Mouse (Mus musculus) embryonic fibroblast, embryonic 13.5 days (primary cell): ENCODE results near the gene Ildr2. TPM values are rescaled to one million over a fixed set of nuclear protein-coding genes. Genes with fewer than 3 reads are reported as not detected.

ENCODE experiments used
- H3K27ac ChIP-seq: 2 replicates; pipeline ENCODE4 v1.5.1; 2012; ENCODE audit warnings: low read length, control low read depth, inconsistent platforms; ENCODE audit not compliant: insufficient read depth
- H3K4me1 ChIP-seq: 2 replicates; pipeline ENCODE4 v1.6.1; 2011; ENCODE audit warnings: low read length; ENCODE audit not compliant: control insufficient read depth, insufficient read depth
- H3K4me3 ChIP-seq: 2 replicates; pipeline ENCODE4 v1.5.1; 2011; ENCODE audit warnings: mild to moderate bottlenecking, control low read depth, low read length; ENCODE audit not compliant: insufficient read depth
- CTCF ChIP-seq: IDR thresholded peaks from 2 replicates; pipeline ENCODE4 v1.5.1; 2011; ENCODE audit warnings: mild to moderate bottlenecking, control low read depth, low read length, moderate library complexity, borderline replicate concordance; ENCODE audit not compliant: insufficient read depth
- POLR2A ChIP-seq: IDR thresholded peaks from 2 replicates; pipeline ENCODE4 v1.6.1; 2011; ENCODE audit warnings: low read depth, mild to moderate bottlenecking, control low read depth, low read length, moderate library complexity
- polyA plus RNA-seq: library from polyadenylated mRNA; stranded (reverse); fragments of >200 nt; gene quantifications from 2 replicates; pipeline ENCODE4 v1.2.4, GENCODE M21; 2011; ENCODE audit warnings: low read depth; ENCODE audit not compliant: missing spikeins, insufficient read length

Ildr2 gene
- polyA plus RNA-seq, 1 experiment, result 4.3 TPM

DNA sequence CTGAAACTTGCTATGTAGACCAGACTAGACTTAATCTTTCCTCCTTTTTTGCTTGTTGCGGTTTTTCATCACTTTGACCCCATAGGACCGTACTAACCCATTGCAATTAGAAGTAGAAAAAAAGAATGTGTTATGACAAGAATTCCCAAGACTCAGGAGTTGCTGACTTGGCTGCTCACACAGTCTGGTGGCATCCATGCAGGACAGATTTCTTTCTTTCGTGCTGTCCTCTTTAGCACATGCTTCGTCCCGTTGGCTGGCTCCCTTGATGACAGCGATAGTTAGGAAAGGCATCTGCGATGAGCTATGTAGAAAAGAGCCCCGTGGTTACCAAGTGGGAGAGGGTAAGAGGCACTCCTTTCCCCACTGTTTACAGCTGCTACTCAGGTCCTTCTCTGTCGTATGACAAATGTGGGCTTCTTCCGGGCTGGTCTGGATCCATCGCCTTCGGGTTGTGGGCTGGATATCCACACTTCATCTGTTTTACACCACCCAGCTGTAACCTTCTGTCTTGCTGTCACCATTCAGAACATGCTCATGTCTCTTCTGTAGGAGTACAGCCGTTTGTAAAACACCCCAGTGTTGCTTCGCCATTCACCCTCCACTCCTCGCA lies 43.7 kb downstream of the Ildr2 start:
- no peak overlapping the region for H3K27ac ChIP-seq
- H3K4me1 ChIP-seq, result peaks cover 4% of the 10 kb centered on the region
- no peak overlapping the region for H3K4me3 ChIP-seq
- TF ChIP-seq POLR2A (no peak), CTCF (no peak)

DNA sequence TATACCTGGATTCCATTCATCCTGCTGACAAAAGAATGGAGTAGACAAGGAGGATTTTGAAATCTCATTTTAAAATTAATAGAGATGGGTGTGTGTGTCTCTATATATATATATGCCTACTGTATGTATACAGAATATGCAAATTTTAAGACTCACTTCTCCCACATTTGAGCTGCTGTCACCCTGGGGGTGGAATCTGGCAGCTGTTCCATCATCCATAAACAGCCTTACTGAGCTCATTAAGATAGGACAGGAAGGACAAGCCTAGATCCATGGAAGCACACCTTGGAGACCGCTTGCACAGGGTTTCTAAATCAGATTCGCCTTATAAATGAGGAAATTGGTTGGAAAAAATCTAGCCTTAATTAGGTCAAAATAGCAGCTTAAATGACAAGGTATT lies 44.9 kb downstream of the Ildr2 start:
- TF ChIP-seq CTCF (no peak), POLR2A (no peak)
- Histone ChIP-seq H3K4me3 (no peak overlapping the region), H3K27ac (no peak overlapping the region), H3K4me1 (peaks cover 4% of the 10 kb centered on the region)

DNA sequence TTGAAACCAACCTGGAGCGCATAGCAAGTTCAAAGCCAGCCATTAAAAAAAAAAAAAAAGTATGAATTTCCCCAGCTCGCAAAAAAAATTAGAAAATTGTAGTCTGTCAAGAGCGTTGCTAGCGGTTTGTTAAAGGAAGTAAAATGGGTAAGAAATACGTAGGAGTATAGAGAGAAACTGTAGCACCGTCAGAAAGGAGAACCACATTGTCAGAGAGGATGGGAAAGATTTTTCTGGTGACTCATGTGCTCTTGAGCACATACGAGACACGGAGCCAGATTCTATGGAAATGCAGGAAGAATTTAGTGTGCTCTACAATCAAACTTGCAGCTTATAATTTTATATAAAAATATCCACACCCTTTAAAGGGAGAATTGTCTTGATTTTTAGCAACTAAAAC lies 45.9 kb downstream of the Ildr2 start:
- peaks cover 9% of the 10 kb centered on the region for H3K4me1 ChIP-seq
- TF ChIP-seq CTCF (no peak), POLR2A (no peak)
- H3K27ac ChIP-seq, result no peak overlapping the region
- H3K4me3 ChIP-seq, result no peak overlapping the region

DNA sequence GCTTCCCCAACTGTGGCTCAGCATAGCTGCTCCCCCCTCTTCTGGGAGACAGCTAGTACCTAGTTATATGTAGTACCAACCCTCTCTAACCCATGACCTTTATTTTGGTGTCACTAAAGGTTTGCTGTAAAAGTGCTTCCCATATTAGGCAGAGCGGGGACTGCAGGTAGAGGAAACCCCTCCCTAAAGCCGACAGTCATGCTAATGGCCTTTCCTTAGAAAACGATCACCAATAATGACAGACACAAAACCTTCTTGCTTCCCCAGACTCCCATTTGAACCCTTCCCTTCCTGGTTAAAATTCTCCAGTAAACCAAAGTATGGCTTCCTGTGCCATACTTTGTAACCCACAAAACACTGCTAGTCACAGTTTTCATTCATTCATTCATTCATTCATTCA lies 46.6 kb downstream of the Ildr2 start:
- TF ChIP-seq CTCF, result no peak
- no peak for TF ChIP-seq POLR2A
- H3K4me3 ChIP-seq, result no peak overlapping the region

DNA sequence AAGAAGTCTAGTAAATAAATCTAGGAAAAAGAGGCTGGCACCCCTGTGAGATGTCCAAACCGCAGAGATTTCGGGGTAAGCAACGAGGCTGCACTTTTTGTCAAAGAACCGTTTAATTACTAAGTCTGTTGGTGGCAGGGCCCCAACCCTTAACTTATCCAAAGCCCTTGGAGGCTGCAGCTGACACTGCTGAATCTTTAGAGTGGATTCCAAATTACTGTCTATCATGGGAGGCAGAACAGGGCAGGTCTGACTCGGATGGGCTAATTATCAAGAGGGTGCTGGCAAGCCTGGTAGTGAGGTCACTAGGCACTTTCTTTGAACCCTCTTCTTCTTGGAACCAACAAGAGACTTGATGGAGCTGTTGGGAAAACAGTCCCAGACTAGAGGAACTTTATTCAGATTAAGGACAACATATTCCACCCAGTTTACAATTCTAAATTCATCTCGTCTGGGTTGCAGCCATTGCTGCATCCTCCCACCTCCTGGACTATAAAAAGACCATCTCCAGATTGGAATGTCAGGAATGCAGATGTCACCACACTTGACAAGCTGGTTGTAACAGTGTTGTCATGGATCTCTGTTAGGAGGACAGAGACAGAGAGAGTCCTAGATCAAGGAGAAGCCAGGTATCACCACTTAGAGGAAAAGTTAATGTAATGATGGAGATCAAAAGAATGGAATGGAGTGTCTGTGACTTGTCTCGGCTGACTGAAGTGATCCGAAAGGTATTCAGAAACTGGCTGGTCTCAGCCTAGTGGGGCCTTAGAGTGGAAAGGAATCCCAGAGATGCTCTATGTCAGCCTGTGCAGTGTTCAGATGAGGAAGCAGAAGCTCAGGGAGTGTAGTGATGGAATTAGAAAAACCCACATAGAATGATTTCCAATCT lies 50.7 kb downstream of the Ildr2 start:
- H3K4me3 ChIP-seq, result no peak overlapping the region
- H3K27ac ChIP-seq, result peak overlapping the region; percentile 16; the same call in 1 of the 2 replicates
- peaks cover 6% of the 10 kb centered on the region for H3K4me1 ChIP-seq
- TF ChIP-seq POLR2A (no peak), CTCF (no peak)

More for the DNA sequence above, 46.6 kb downstream of the Ildr2 start:
- no peak overlapping the region for H3K27ac ChIP-seq
- peaks cover 11% of the 10 kb centered on the region for H3K4me1 ChIP-seq

DNA sequence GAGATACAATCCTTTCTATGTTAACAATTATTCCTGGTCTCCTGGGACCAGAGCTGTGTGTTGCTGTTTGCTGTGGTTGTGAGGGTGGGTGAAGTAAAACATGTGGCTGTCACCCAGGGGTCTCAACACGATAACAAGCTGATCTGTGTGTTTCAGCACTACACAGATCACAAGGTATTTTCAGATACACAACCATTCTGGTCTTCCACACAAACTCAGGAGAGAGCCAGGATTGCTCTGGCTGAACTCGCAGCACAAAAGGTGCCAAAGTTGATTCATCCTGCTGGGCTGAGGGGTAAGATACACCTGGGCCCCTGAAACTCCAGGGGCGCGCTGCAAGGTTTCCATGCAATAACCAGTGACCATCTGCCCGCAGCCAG lies 54.5 kb downstream of the Ildr2 start:
- Histone ChIP-seq H3K4me3 (peak overlapping the region; percentile 40; the same call in 1 of the 2 replicates), H3K4me1 (peaks cover 6% of the 10 kb centered on the region), H3K27ac (no peak overlapping the region)
- no peak for TF ChIP-seq CTCF
- no peak for TF ChIP-seq POLR2A

DNA sequence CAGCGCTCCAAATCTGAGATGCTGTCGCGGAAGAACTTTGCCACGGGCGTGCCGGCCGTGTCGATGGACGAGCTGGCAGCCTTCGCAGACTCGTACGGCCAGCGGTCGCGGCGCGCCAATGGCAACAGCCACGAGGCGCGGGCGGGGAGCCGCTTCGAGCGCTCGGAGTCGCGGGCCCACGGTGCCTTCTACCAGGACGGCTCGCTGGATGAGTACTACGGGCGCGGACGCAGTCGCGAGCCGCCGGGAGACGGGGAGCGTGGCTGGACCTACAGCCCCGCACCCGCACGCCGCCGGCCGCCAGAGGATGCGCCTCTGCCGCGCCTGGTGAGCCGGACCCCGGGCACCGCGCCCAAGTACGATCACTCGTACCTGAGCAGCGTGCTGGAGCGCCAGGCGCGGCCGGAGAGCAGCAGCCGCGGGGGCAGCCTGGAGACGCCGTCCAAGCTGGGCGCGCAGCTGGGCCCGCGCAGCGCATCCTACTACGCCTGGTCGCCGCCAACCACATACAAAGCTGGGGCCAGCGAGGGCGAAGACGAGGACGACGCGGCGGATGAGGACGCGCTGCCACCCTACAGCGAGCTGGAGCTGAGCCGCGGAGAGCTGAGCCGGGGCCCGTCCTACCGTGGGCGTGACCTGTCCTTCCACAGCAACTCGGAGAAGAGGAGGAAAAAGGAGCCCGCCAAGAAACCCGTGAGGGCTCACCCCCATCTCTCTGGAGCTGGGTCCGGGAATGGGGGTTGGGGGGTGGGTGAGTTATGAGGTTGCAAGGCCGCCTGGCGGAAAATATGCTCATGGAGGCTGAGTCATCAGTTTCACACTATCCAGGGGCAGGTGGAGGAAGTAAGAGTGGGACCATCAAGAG lies 55.1 kb downstream of the Ildr2 start:
- H3K27ac ChIP-seq, result no peak overlapping the region
- TF ChIP-seq CTCF (no peak), POLR2A (no peak)
- H3K4me1 ChIP-seq, result peaks cover 6% of the 10 kb centered on the region
- H3K4me3 ChIP-seq, result peak overlapping the region; percentile 40

DNA sequence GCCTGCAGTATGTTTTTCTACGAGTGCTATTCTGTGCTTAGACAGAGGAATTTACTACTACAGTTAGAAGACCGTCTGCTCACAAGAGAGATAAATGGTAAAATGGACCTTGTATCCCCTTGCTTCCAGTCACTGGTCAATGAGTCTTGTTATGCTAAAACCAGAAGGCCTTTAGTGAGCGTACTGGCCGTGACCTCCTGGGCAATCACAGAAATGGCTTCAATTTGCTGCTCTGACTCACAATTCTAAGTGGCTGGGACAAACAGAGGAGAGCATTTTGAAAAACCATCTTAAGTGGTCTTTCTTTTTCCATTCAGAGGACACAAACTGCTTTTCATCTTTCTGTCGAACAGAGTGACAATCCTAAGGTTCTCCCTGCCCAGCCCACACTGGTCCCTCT lies 57.2 kb downstream of the Ildr2 start:
- TF ChIP-seq POLR2A (no peak), CTCF (no peak)
- H3K27ac ChIP-seq, result no peak overlapping the region
- no peak overlapping the region for H3K4me3 ChIP-seq
- no peaks in the 10 kb centered on the region for H3K4me1 ChIP-seq

DNA sequence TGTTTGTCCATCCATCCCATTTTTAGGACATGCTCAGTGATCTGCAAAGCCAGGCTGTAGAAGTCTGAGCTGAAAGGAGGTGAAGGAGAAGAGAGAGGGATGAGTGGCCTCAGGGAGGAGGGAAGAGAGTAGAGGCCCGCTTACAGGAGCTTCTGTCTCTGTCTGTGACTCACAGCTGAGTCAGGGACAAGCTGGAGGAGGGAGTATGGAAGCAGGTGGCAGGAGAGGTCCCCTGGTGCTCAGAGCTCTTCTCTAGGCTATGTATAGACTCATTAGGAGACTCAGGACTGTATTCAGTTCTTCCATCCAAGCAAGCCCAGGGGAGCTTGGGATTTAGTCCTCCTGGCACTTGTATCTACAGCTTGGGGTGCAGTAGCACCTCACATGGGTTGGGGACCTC lies 59.7 kb downstream of the Ildr2 start:
- Histone ChIP-seq H3K4me3 (no peak overlapping the region), H3K27ac (no peak overlapping the region), H3K4me1 (no peaks in the 10 kb centered on the region)
- TF ChIP-seq CTCF (no peak), POLR2A (no peak)
